Mouse (Mus musculus): ENCODE results near the gene Arfrp1. TPM values are rescaled to one million over a fixed set of nuclear protein-coding genes. Genes with fewer than 3 reads are reported as not detected.

Arfrp1 gene
- total RNA-seq, 1 experiment from 2014 or later = 36.4 TPM

GRCm38 (mm10) chr2:181378701-181379100 is 13.5 kb upstream of the Arfrp1 start:
- no peak for DNase-seq

GRCm38 (mm10) chr2:181377230-181377629 is 12.0 kb upstream of the Arfrp1 start:
- no peak for DNase-seq

- DNase-seq = no peak
These were observed 10.6 kb upstream of the Arfrp1 start for GRCm38 (mm10) chr2:181375787-181376186.

- no peak for DNase-seq
These were observed 4.8 kb upstream of the Arfrp1 start for GRCm38 (mm10) chr2:181370001-181370400.

DNA sequence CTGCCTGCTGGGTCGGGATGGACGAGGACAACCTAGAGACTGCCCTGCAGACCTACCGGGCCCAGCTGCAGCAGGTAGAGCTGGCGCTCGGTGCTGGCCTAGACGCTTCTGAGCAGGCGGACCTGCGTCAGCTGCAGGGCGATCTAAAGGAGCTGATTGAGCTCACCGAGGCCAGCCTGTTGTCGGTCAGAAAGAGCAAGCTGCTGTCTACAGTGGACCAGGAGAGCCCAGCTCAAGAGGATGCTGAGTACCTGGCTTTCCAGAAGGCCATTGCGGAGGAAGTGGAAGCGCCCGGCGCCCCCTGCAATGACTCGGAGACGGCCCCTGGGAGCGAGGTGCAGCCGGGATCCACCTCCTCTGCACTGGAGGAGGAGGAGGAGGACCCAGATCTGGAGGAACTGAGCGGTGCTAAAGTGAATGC is 461 bp upstream of the Arfrp1 start:
- DNase-seq = peak; percentile 47

GRCm38 (mm10) chr2:181364487-181364859 is 731 bp downstream of the Arfrp1 start:
- DNase-seq = no peak

DNA sequence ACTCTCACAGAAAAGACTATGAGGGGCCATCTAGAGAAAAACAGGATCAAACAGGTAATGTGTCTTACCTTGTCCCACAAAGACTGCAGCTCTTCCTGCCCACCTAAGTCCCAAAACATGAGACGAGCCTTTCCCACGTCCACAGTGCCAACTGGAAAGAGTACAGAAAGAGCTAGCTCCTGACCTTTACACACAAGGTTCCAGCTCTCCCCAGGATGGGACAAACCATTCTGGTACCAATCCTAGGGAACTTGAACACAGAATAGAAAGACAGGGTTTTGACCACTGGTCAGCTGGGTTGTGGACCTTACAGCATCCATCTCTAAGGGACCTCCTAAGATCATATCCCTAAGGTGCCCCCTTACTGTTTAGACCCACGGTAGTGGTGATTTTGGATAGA is 1.3 kb downstream of the Arfrp1 start:
- no peak for DNase-seq

- no peak for DNase-seq
These were observed 8.4 kb downstream of the Arfrp1 start for GRCm38 (mm10) chr2:181356780-181357179.

DNA sequence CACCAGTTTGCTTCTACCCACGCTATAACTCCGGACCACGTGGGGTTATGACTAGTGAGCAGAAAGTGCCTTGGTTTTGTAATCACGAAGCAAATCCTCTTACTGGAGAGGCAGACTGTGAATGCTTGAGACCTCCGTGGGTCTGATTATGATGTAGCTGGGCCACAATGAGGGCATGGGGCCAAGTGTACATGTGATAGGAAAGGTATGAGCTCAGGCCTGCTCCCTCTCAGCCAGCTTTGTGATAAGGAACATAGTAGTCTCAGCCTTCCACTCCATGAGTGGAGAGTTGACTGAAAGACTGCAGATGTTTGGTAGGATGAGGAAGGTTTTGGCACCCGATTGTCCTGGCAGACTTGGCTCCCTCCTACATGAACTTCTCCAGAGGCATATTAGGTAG is 22.4 kb downstream of the Arfrp1 start:
- no peak for DNase-seq

DNA sequence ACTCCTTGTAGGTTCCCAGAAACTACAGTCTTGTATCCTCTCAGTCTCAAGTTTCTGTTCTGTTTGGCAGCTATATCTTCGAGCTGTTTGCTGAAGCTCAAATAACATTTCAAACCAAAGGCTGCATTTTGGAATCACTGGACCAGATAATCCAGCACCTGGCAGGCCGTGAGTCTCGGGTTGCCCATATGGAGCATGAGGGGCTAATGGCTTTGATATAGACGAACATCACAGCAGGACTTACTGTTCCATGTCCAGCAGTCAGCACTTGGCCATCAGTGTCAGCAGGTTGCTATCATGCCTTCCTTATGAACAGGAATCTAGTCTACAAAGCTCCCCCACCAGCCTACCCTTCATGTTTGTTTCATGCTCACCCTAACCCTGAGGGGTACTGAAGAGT is 24.8 kb downstream of the Arfrp1 start:
- no peak for DNase-seq

GRCm38 (mm10) chr2:181334023-181334422 is 31.2 kb downstream of the Arfrp1 start:
- DNase-seq = peak; percentile 69

DNA sequence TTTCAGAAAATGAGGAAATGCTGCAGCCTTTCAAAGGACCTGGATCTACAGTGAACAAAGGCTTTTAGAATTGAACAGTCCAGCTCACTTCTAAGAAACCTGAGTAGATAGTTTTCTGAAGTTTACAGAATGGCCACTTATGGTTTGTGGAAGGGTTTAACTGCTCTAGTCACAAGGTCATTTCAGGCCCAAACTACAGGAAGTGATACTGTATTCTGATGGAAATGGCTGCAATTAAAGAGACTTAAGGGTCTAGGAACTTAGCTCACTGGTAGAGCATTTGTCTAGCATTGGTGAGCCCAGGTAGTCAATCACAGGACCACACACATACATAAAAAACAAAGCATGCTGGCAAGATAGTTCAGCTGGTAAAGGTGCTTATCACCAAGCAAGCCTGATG is 32.7 kb downstream of the Arfrp1 start:
- DNase-seq = no peak

GRCm38 (mm10) chr2:181326098-181326497 is 39.1 kb downstream of the Arfrp1 start:
- DNase-seq = peak; percentile 31

DNA sequence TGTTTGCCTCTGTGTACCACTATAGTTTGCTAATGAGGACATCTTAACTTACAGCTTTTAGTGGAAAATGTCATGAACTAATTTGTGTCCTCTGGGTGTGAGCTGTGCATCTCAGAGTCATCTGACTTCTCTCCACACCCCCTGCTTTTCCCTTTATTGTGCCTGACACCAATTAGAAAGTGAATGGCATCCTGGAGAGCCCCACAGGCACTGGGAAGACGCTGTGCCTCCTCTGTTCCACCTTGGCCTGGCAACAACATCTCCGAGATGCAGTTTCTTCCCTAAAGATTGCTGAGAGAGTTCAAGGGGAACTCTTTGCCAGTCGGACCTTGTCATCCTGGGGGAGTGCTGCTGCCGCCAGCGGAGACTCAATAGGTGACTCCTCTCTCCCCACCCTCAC is 43.1 kb downstream of the Arfrp1 start:
- no peak for DNase-seq

GRCm38 (mm10) chr2:181320103-181320499 is 45.1 kb downstream of the Arfrp1 start:
- no peak for DNase-seq

- DNase-seq = peak; percentile 92
These were observed 45.7 kb downstream of the Arfrp1 start, which contains the start of gene Rtel1 for GRCm38 (mm10) chr2:181319248-181320102. Gene Rtel1, plus strand, starts transcription at chr2:181319739.

DNA sequence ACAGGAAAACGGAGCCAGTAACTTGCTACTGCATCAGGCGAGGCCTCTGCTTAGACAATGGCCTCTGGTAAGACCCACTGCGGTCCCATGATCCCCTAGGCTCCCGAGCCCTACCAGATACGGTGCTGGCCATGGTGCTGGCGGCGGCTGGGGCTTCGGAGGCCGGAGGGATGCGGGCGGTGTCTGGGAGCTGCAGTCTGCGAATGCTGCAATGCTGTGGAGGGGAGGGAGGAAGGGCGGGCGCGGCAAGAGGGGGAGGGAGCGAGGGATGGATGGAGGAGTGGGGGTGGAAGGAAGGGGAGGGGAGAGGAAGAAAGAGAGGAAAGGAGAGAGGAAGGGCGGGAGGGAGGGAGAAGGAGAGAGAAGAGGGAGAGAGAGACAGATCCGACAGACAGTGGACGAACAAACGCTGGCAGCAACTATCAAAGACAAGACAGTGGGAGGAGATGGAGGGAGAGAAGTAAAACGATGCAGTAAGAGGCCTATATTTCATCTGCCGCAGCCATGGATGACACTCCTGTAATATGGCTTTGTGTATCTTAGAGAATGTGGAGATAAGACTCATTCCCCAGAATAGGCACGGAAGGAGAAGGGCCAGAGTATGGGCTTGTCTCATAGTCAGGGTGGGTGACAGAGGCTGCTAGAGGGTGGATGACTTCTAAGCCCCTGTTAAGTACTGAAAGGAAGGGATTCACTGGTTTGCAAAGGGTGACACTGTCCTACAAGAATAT is 51.0 kb downstream of the Arfrp1 start, which contains the start of gene Stmn3:
Gene Stmn3 (minus strand): TSS at position 421 of the 731 bp plus-strand sequence.
- peak; percentile 88 for DNase-seq

DNA sequence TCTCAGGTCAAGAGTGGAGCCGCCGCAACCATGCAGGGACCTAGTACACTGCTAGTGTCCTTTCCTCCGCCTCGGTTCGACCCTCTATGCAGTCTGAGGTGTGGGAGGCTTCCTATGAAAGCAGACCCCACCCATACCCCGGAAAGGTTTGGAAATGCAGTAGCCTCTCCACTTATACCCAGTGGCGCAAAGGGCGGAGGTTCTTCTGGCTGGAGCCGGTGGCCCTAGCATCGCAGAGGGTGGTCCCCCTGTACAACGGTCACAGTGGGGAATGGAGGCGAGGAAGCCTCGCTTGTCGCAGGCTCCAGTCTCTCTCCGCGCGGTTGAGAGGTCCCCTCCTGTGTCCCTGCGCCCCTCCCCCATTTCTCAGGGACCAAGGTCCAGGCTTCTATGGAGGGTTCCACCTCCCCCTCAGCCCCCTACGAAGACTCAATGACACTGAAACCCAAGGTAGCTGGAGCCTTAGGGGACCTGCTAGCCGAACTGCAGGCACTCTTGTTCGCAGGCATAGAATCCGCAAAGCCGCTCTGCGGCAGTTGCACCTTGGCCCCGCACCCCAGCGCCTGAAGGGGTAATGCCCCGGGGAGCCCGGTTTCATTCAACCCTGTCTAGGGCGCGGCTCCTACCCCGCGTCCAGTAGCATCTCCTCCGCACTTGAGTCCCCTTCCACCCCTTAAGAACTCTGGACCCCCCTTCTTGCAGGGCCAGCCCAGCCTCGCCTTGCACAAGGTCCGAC is 51.7 kb downstream of the Arfrp1 start:
- DNase-seq = no peak

- no peak for DNase-seq
These were observed 52.2 kb downstream of the Arfrp1 start for GRCm38 (mm10) chr2:181313006-181313343.

DNA sequence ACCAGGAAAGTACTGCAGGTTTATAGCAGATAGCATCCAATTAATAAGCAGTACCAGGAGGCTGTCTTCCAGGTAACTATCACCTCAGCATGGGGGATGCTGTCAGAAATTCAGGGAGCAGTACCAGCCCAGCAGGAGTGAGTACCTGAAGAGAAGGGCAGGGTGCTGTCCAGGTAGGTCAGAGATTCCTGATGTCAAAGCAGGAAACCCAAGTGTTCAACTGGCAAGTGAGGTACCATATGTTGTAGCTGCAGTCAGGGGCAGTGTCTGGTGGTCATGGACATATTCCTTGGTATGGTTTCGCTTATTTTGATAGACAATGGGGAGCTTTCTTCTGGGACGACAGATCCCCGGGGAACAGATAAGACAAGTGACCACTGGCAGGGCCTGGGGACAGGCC is 52.8 kb downstream of the Arfrp1 start:
- DNase-seq = no peak

Measured in adrenal gland, postnatal 14 days (tissue).